Mouse (Mus musculus): ENCODE results near the gene Heatr6.
A peak's percentile ranks its signal among the peaks of the same experiment; 100 is the strongest.

The Heatr6 gene

DNA sequence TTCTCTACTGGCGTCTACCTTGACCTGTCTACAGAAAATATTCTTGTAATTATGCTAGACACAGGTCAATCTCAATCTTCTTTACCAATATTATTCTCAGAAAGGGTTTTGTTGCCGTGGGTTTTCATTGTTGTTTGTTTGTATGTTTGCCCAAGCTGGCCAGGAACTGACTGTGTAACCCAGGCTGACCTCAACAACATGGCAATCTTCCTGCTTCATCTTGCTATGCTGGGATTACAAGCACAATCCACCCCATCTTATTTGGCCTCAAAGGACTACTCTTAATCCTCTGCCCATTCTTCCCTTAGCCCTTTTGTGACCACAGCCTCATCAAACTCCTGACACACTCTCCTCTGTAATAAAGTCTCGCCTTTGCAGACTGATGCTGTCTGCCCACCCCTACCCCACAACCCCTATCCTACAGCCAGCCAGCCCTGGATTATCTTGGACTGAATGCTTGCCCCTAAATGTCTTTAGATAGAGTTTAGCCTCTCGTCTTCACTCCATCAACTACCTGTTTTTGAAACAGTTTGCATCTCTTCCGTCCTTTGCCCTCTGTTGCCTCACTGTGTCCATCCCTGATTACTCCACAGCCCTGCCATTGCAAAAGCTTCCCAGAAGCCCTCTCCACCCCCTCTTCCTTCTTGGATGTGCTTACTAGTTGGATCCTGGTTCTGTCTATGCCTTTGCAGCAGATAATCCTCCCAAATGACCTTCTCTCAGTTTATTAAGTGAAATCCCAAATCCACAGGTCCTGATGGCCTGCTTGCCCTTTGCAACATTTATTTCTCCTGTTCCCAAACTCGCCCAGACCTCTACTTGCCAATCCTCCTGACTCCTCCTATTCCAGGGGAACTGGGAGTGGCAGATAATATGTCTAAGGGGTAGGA lies 5.9 kb upstream of the Heatr6 start:
- DNase-seq (ENCODE audit: extremely low spot score), result no peak

DNA sequence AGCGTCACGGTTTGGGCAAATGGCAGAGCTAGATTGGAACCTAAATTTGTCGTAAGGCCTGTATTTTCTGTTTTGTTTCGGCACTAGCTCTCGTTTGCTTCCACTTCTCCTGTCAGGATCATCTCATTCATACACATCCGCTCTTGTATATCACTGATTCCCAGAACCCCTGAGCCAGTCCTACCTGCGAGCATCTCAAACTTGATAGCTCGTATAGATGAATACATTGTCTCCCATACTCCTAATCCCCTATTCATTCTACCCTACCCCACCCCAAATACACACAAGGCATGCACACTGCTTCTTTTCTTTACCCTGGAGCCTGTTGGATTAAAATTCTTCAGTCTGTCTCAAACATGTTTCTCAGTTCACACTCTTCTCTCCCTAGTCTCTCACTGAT lies 731 bp downstream of the Heatr6 start:
- no peak for DNase-seq (ENCODE audit: extremely low spot score)

DNA sequence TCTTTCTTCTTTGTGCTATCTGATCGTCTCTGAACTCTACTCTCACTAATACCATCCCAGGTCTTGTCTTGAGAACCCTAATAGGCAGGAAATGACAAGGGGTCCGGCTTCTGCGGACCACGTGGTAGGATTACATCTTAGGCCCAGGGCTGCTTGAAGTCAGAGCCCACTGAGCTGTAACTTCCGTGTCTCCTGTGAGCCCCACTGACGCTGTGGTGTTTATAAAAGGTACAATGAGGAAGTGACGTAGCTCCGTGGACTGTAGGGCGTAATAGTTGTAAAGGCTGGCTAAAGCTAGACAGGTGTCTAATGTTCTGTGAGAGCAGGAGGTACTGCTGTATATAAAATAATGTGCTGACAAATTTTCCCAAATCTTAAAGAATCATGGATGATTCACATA lies 13.8 kb downstream of the Heatr6 start:
- no peak for DNase-seq (ENCODE audit: extremely low spot score)

DNA sequence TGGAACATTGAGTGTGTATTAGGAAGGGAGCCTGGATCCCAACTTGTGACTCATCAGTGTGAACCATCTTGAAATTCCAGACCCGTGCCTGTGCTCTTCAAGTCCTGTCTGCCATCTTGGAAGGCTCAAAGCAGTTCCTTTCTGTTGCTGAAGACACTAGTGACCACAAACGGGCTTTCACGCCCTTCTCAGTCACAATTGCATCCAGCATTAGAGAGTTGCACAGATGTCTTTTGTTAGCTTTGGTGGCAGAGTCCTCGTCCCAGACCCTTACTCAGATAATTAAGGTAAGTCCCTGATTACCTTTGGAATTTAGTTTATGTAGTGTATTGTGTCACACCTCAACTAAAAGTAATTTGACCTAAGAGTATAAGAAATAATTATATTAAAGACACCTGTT lies 15.5 kb downstream of the Heatr6 start:
- no peak for DNase-seq (ENCODE audit: extremely low spot score)

DNA sequence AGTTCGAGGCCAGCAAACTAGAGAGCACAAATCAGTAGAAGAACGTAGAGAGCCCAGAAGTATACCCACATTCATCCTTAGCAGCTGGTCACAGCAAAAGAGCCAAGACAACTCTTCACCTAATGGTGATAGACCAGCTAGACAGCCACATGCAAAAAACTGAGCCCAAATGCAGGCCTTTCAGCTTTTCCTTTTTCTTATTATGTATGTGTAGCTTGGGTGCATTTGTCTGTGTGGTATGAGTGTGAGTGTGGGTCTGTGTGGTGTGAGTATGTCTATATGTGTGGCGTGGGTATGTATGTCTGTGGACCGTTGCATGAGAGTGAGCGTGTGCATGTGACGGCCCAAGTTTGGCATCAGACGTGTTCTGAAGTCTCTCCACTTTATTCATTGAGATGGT lies 17.5 kb downstream of the Heatr6 start:
- DNase-seq (ENCODE audit: extremely low spot score), result no peak

DNA sequence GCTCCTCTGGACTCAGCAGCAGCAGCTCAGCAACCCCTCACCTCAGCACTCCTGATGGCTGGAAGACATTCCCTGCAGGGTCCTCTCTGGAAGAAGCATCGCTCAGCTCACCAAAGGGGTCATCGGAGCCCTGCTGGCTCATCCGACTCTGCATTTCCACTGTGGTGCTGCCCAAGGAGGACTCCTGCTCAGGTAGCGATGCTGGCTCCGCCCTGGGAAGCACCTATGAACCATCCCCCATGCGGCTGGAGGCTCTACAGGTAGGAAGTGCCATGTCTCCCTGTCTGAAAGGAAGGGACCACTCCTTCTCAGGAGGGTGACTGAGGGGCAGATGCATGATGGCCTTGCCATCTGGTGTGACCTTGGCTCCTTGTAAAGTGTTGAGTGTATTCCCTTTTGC lies 18.8 kb downstream of the Heatr6 start:
- no peak for DNase-seq (ENCODE audit: extremely low spot score)

DNA sequence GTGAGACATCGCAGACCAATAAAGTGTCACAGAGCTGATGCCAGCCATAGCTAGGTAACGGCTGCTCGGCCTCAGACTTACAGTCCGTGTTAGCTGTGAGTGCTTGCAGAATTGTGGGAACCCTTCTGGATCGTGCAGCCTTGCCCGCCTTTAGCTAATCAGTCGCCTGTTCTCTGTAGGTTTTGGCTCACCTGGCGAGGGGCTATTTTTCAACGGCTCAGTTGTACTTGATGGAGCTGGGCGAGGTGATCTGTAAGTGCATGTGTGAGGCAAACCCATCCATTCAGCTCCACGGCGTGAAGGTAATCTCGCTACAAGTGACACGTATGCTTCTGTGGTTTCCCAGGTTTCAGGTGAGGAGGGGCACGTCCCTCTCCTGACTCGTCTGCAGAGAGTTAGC lies 20.2 kb downstream of the Heatr6 start:
- no peak for DNase-seq (ENCODE audit: extremely low spot score)

DNA sequence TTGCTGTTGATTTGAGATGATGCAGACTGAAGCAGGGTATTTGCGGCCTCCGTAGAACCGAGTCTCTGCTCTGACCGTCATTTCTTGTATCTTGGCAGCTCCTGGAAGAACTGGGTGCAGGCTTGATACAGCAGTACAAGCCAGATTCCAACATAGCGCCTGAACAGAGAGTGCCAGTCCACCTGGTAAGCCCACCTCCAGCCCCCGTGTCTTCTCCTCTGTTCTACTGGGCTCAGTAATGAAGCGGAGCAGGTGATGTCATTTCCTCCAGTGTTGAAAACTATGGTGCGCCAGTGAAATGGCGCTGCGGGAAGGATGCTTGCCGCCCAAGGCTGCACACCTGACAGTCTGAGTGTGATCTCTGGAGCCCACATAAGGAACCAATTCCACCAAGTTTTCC lies 20.8 kb downstream of the Heatr6 start:
- DNase-seq (ENCODE audit: extremely low spot score), result no peak

DNA sequence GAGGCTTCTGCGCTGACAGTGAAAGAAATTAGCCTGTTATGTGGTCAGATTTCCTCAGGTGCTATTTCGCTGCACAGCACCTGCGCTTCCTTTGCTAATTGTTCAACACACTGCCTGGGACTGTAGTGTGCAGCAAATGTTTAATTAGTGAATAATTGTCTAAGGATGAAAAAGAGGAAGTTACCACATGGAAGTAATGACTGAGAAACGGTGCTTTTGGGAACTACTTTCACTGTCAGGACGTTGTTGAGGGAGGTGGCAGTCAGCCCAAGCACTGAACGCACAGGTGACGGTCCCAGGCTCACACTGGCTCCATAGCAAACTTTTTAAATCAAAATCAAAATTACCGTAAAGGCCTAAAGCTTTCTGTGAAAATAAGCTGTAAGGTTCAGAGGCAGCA lies 23.3 kb downstream of the Heatr6 start:
- DNase-seq (ENCODE audit: extremely low spot score), result no peak

DNA sequence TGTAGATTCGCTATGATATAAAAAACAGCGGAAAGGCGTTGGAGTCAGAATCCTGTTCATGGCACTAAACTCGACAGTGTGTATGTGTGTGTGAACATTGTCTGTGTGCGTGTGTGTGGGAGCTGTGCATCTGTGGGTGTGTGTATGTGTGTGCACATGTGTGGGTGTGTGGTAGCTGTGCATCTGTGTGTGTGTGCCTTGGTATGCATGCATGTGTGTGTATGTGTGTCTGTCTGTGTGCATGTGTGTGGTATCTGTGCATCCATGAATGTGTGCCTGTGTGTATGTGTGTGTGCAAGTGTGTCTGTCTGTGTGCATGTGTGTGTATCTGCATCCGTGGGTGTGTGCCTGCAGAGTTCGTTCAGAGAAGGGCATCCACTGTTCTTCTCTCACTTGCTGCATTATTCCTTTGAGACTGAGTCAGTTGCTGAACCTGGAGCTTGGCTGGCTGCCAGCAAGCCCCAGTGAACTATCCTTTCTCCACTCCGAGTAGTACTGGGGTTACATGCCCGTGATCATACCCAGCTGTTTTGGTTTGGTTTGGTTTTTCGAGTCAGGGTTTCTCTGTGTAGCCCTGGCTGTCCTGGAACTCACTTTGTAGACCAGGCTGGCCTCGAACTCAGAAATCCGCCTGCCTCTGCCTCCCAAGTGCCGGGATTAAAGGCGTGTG lies 30.6 kb downstream of the Heatr6 start:
- DNase-seq (ENCODE audit: extremely low spot score), result no peak

DNA sequence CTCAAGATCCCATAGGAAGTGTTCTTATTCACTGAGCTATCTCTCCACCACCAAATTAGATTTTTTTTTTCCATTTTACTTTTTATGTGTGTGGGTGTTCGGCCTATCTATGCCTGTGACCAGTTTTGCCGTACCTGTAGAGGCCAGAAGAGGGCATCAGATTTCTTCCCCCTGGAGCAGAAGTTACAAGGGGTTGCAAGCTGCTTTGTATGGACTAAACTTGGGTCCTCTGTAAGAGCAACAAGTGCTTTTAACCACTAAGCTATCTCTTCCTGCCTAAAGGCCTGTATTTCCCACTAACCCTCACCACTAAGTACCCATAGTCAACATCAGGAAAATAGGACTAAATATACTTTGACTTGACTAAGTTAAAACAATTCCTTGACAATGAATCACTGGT lies 31.2 kb downstream of the Heatr6 start:
- DNase-seq (ENCODE audit: extremely low spot score), result no peak

DNA sequence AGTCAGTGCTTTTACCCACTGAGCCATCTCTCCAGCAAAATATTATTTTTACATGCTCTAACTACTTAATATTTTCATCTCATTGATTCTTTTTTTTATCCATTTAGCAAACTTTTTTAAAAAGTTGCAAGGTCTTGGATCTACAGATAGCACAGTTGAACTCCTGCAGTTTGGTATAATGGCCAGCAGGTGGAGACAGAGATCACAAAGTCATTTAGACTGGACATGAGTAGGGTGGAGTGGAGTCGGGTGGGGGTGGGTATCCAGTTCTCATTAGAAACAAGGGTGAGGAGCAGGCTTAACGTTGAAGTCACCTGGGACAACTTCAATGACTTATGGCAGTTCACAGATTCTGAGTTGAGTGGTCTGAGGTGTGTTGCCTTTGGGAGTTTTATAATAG lies 31.9 kb downstream of the Heatr6 start:
- peak; percentile 63 for DNase-seq (ENCODE audit: extremely low spot score)

DNA sequence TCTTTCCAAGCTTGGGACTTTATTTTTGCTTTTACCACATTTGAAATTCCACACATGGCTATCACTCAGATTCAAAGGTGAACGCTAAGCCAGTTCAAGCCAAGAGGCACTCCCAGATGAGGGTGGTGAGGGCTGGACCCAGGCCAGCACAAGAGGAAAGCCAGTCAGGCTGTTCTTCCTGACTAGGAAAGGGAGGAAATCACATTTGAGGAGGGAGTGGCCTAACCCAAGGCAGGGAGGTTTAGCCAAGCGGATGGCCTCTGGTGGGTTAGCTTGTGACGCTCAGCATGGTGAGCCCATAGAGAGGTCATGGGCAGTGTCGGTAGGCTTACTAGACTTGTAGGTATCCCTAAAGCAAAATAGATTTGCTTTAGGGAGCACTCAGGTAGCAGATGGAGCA lies 33.3 kb downstream of the Heatr6 start:
- no peak for DNase-seq (ENCODE audit: extremely low spot score)

DNA sequence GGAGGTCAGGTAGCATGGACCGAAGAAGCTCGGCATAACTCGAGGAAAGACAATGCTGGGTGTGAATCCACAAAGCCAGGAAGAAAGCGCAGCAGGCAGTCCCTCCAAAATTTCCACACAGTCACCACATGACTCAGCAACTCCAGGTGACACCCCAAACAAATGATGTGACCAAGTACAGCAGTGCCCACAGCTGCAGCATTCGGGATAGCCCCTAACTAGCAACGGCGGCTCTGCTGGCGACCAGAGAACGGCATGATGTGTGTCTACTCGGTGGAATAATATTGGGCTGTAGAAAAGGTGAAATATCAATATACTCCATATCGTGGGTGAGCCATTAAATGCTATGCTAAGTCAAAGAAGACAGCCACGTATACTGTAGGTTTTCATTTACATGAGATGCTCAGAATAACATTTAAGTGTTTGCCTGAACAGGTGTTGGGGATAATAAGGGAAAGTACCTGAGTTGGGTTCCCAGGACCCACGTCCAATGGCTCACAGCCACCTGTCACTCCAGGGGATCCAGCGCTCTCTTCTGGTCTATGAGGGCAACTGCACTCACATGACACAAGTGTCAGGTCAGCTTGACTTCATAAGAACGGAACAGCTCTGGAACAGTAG lies 34.0 kb downstream of the Heatr6 start:
- no peak for DNase-seq (ENCODE audit: extremely low spot score)

DNA sequence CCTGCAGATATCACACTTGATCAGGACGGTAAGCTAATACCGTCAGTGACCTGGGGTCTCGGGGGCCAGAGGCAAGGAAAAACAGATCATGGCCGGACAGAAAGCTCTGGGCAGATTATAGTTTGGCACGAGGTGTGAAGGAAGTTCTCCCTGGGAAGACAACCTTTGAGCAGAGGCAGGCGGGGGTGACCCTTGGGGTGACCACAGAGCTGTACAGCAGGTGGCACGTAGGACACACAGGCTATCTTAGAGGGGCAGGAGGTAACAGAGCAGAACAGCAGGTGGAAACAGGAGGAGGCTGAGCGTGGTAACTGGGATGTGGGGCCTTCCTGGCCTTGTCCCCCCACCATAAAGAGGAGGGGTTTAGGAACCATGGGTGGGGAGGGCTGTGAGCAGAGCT lies 34.8 kb downstream of the Heatr6 start:
- no peak for DNase-seq (ENCODE audit: extremely low spot score)

DNA sequence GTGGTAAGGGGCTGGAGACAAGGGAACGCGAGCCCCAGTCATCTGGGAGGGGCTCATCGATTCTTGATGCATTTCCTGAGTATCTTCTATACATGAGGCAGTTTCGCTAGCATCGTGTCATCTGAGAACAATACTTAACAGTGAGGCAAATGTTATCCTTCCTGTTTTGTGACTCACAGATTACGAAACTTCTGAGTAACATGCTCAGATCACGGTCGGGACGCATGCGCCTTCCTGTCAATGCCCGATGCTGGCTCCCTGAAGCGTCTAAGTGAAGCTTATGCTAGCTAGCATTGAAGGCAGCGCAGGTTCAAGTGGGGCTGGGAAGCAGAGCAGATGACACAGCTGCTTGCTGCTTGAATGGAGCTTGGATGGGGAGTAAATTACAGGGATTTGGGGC lies 35.8 kb downstream of the Heatr6 start:
- DNase-seq (ENCODE audit: extremely low spot score), result no peak

DNA sequence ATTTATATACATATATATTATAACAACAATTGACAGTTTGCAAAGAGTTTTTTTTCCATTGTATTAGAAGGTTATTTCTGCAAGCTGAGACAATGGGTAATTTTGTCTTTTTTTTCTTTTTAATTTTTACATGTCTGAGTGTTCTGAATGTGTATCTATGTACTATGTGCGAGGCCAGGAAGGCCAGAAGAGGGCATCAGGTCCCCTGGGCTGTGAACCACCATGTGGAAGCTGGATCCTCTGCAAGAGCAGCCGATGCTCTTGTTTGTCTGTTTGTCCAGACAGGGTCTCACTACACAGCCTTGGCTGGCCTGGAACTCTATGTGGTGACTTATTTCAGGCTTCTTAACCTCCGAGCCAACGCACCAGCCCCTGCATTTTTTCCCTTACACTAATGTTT lies 37.6 kb downstream of the Heatr6 start:
- DNase-seq (ENCODE audit: extremely low spot score), result no peak

DNA sequence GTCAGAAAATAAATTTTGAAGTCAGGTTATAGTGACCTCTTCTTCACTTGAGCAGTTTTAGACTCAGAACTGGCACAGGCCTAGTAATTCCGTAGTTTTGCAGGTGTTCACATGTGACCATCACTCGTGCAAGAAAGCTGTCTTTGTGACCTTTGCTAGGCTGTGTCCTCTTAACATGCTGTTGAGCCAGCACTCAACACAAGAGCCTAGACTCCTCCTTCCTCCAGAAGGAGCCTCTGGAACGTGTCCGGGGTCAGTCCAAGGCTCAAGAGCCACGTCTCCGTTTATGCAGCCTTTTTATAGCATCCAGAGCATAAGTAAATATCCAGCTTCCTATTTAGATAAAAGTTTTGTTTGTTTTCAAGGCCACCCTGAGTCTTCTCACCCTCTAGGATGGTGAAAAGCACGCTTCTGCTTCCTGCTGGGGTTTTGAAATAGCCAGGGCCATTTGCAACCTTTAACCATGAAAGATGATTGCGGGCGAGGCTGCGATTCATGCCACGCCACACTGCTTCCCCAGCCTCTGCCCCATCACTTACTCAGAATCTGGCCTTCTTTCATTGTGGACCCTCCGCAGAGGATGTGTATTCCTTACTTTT lies 38.9 kb downstream of the Heatr6 start:
- DNase-seq (ENCODE audit: extremely low spot score), result no peak

DNA sequence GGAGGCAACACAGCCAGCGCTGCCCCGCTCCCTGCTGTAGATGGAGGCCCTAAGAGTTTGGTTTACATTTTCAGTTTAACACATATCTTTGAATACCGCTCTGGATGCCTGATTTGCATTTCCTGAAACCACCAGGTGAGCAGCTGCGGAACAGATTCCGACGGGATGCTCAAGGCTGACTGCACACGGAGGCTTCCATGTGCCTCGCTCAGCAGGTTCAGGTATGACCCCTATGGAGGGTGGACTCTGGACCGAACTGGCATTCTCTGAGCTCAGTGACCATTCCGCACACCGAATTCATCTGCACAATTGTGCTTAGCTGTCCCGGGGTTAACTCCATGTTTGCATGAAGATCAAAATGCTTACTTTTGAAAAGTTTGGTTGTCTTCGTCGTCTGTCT lies 39.8 kb downstream of the Heatr6 start:
- no peak for DNase-seq (ENCODE audit: extremely low spot score)

DNA sequence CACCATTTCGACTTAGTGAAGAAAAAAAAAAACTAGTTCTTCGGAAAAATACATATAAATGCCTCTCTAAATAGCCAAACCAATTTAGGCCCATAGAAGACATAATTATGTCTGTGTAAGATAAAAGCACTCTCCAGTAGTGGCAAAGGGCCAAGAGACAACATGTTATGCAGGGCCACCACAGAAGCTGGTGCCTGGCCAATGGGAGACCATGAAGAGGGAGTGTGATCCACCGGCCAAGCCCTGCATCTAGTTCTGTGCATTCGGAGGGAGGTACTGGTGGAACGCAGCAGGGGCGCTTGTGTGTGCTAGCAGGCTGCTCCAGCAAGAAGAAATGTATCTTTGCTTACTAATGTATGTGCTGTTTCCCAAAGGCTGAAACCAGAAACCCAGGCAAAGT lies 42.6 kb downstream of the Heatr6 start:
- no peak for DNase-seq (ENCODE audit: extremely low spot score)

DNA sequence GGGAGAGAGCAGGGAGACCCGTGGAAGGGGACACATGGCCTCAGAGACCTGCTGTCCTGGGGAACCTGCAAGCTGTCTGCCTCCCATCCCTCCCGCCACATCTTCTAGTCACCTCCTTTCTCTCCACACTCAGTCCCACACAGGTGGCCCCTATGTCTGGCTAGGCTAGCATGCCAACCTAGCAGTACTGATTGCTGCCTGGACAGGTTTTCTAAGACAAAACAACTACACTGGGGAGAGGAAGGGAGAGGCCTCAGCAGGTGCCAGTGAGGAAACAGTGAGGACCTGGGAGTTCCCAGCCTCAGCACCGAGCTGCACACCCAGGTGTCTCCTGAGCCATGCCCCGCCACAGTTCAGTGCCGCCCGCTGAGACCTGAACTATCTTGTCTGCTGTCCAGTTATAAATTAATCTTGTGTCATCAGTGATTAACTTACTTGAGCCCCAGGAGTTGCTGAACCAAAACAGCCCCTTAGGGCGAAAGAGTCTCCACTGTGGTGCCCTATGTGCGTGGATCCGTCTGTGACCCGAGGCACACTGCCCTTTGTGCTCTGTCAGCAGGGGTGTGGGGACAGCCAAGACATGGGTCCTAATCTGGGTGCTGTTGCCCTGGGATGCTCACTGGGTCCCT lies 43.6 kb downstream of the Heatr6 start:
- no peak for DNase-seq (ENCODE audit: extremely low spot score)

DNA sequence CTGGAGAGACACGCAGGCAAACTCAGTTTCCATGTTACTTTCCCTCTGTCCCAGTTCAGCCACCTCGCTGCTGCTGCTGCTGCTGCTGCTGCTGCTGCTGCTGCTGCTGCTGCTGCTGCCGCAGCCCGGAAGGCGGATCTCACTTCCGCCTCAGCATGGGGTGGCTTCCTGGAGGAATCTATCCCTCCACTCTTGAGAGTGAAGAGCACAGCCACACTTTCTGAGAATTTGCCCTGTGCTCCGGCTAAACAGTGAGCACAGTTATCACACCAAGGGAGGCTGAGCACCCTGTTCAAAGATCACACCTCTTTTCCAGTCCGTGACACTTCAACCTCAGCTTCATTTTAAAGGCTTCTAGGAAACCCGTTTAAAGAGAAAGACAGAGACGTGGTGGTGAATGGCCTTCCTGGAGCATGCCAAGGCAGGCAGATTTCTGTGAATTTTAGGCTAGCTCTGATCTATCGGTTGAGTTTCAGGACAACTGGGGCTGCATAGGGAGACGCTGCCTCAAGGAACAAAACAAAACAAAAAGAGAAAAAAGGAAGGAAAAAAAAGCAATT lies 46.5 kb downstream of the Heatr6 start:
- DNase-seq (ENCODE audit: extremely low spot score), result no peak
